Mouse (Mus musculus) forebrain, postnatal 0 days (tissue): Measurements from ENCODE around the gene Acap1. TPM values are rescaled to one million over a fixed set of nuclear protein-coding genes. Genes with fewer than 3 reads are reported as not detected.
"Not testable (repeated sequence)": the region's sequence is repeated elsewhere in the genome, so short reads cannot be mapped to it uniquely, and the experiment has no call there.

Experiments used
- ATAC-seq: fragments of 200-750 bp; cut with Nextera tagmentation; 2 replicates; pipeline ENCODE4 v1.8.0; 2017; ENCODE audit warnings: mild to moderate bottlenecking, moderate library complexity
- DNase-seq: peaks from one replicate; pipeline ENCODE4 v3.0.0-alpha.2; 2015
- H3K27ac ChIP-seq: fragments of 300-500 bp; sonication (generic); 2 replicates; pipeline ENCODE4 v1.5.1; 2014; ENCODE audit warnings: low read depth, mild to moderate bottlenecking, antibody characterized with exemption, low read length, moderate library complexity, mixed read lengths
- H3K27me3 ChIP-seq: fragments of 300-500 bp; sonication (generic); 2 replicates; pipeline ENCODE4 v1.6.1; 2014; ENCODE audit warnings: mild to moderate bottlenecking, low read length, mixed read lengths; ENCODE audit not compliant: insufficient read depth
- H3K36me3 ChIP-seq: fragments of 300-500 bp; sonication (generic); 2 replicates; pipeline ENCODE4 v1.6.1; 2014; ENCODE audit warnings: mild to moderate bottlenecking, moderate library complexity; ENCODE audit not compliant: insufficient read depth
- H3K4me1 ChIP-seq: fragments of 300-500 bp; sonication (generic); 2 replicates; pipeline ENCODE4 v1.6.1; 2014; ENCODE audit warnings: antibody characterized with exemption; ENCODE audit not compliant: insufficient read depth
- H3K4me2 ChIP-seq: fragments of 300-500 bp; sonication (generic); 2 replicates; pipeline ENCODE4 v1.6.1; 2014; ENCODE audit warnings: low read depth, mild to moderate bottlenecking, moderate library complexity
- H3K4me3 ChIP-seq: fragments of 300-500 bp; sonication (generic); 2 replicates; pipeline ENCODE4 v1.5.1; 2014; ENCODE audit warnings: low read depth, low read length, mixed read lengths
- H3K9ac ChIP-seq: fragments of 300-500 bp; sonication (generic); 2 replicates; pipeline ENCODE4 v1.6.1; 2014; ENCODE audit warnings: mild to moderate bottlenecking
- H3K9me3 ChIP-seq: fragments of 300-500 bp; sonication (generic); 2 replicates; pipeline ENCODE4 v1.6.1; 2016; ENCODE audit warnings: low read length
- CTCF ChIP-seq: sonication (generic); IDR thresholded peaks from 2 replicates; pipeline ENCODE4 v1.5.1; 2016; ENCODE audit warnings: antibody characterized with exemption, control low read depth, low read depth
- WGBS: fragments of 180-500 bp; shearing (Covaris S2); extraction: QIAGEN DNeasy Blood & Tissue Kit; methylation state at CpG from one replicate; pipeline ENCODE4 v1.1.7; 2014; 5-methylcytosine and 5-hydroxymethylcytosine counted together
- polyA plus RNA-seq: library from polyadenylated mRNA; unstranded; fragments of >200 nt; fragmentation: Nextera tagmentation; extraction: Ambion mirVana; gene quantifications from 2 replicates; pipeline ENCODE4 v1.2.1, GENCODE M21; 2015
- total RNA-seq: library from RNA; depleted of rRNA; stranded (reverse); fragments of >200 nt; gene quantifications from 2 replicates; pipeline ENCODE4 v1.2.3, GENCODE M21; 2014

Acap1 gene
- total and polyA plus RNA-seq, 2 experiments from 2014 or later: 0.48 to 0.90 TPM

DNA sequence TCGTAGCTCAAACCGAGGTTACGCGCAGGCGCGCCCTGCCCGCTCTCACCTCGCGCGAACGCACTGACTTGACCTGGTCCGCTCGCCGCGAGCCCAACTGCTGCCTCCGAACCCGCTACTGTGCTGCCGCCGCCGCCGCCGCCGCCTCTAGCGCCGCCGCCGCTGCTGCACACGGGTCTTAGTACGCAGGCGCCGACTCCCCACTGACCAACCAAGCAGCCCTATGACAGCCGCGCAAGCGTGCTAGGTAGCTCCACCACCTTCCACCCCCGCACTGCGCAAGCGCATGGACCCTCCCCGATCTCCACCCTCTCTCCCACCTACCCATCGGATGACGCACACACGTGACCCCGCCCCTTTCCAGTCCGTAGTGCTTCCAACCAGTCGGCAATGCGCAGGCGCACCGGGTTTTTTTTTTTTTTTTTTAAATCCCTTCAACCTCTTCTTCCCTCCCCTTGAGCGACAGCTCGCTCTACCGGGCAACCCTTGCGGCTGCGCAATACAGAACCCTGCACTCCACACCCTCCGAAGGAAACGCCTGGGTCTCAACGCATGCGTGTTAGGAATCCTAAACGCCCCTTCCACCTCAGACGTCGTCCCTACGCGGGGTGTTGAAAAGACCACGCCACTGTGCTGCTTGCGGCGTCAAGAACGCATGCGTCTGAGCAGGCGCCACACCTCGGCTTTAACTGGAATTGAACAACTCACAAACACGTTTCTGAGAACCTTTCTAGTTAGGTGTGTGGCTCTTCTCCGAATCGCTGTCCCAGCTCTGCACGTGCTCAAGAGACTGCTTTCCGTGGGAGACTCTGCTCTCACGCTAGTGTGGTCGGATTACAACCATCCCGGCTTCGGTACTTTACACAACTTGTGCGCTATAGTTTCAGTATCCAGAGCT is 26.0 kb upstream of the Acap1 start, which contains the start of gene Eif5a:
Eif5a (minus strand) TSS at position 845 of the 898 bp plus-strand sequence.
- Histone ChIP-seq H3K36me3 (peaks cover 28% of the 10 kb centered on the region), H3K4me1 (peaks cover 7% of the 10 kb centered on the region; the same call in 1 of the 2 replicates), H3K27ac (peak within 1 kb of the TSS; percentile 95), H3K27me3 (no peaks in the 10 kb centered on the region), H3K9me3 (no peaks in the 10 kb centered on the region), H3K4me3 (peak within 1 kb of the TSS; percentile 84), H3K9ac (peak within 1 kb of the TSS; percentile 87), H3K4me2 (peak within 1 kb of the TSS; percentile 95)
- ATAC-seq (peak; percentile 96), DNase-seq (peak; percentile 100)
- peak; percentile 84 for TF ChIP-seq CTCF
- WGBS: under 1% methylated on average over 76 of the region's 78 CpGs

DNA sequence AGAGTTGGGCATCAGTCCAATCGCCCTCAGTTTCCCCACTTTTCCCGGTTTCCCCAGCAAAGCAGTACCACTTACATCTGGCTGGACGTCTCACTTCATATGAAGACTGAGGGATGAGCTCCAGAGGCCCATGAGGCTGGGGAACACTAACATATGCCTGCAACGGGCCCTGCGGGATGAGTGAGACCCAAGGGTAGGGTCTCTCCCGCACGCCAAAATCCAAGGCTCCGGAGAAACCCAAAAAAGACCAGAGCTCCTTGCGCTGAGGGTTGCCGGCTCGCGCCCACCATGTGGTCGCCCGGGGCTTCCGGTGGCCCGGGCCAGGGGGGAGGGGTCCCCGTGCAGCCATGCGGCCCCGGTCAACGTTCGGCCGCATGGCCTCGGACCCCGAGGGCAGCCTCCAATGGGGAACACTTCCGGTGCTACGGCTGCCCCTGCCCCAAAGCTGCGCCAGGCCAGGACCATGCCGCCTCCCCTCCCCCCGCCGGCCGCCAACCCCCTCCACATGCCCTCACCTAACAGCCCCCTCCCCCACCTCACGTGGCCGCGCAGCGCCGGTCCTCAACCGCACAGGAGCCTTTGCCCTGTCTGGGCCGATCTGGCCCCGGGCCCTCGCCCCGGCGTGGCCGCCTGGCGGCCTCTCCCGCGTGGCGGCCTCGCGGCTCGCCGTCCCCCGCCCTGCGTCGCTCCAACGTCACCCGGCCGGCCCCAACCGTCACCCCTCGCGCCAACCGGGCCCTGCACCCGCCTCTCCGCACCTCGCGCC is 25.1 kb upstream of the Acap1 start:
- peak overlapping the region; percentile 87 for H3K9ac ChIP-seq
- TF ChIP-seq CTCF: no peak
- no peak for ATAC-seq
- peak; percentile 9 for DNase-seq
- WGBS: under 1% methylated on average over 52 of the region's 65 CpGs
- H3K4me2 ChIP-seq: peak overlapping the region; percentile 95
- H3K4me1 ChIP-seq: peaks cover 7% of the 10 kb centered on the region; the same call in 1 of the 2 replicates
- peak overlapping the region; percentile 84 for H3K4me3 ChIP-seq
- peak overlapping the region; percentile 95 for H3K27ac ChIP-seq
- H3K9me3 ChIP-seq: no peaks in the 10 kb centered on the region
- H3K27me3 ChIP-seq: no peaks in the 10 kb centered on the region
- H3K36me3 ChIP-seq: peaks cover 37% of the 10 kb centered on the region

DNA sequence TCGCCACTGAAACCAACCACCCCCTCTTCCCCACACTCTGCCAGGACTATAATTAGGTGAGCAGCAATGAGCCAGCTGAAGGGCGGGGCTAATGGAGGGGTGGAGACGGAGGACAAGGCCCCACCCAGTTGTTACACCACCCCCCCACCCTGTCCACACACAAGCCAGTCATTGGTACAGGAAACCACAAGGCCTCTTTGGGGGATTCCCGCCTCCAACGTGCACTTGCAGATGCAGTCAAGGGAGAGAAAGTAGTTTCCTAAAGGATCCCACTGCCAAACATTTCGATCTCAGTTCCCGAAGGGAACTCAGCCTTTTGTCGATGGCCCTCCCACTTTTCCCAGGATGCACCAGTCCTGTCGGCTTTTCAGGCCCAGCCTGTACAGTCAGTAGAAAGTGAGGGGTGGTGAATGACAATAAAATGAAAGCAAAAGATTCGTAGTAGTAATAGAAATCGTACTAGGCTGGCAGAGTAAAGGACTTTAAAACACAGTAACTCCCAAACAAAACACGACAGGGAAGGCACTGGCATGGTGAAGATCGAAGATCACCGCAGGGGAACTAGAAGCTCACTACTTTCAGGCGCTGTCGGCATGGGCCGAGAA is 24.4 kb upstream of the Acap1 start:
- no peak for TF ChIP-seq CTCF
- Histone ChIP-seq H3K9ac (peak overlapping the region; percentile 87), H3K4me1 (peaks cover 9% of the 10 kb centered on the region), H3K36me3 (peaks cover 44% of the 10 kb centered on the region), H3K27ac (peak overlapping the region; percentile 95), H3K4me2 (peak overlapping the region; percentile 95), H3K9me3 (no peaks in the 10 kb centered on the region), H3K4me3 (peak overlapping the region; percentile 84), H3K27me3 (no peaks in the 10 kb centered on the region)
- WGBS: 2% methylated on average over 17 of the region's 17 CpGs
- DNase-seq: peak; percentile 71
- ATAC-seq: no peak

DNA sequence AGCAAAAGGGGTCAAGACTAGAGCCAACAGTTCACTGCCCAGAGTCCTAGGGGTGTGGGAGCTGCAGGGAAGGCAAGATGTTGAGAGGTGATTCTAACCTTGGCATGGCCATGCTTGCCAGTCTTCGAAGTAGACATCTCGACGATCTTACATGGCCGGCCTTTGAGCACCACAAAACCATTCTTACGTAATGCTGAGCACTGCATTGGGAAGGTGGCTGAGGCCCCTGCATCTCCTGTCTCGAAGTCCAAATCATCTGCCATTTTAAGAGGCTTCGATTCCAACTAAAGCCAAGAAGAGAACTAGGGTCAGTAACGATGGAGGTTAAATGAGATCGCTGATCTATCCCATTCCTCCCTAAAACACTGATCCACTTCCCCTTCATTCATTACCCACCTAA is 23.7 kb upstream of the Acap1 start:
- Histone ChIP-seq H3K4me3 (peak overlapping the region; percentile 84; the same call in 1 of the 2 replicates), H3K4me2 (peak overlapping the region; percentile 95), H3K27me3 (no peaks in the 10 kb centered on the region), H3K9me3 (no peaks in the 10 kb centered on the region), H3K36me3 (peaks cover 45% of the 10 kb centered on the region), H3K27ac (no peak overlapping the region), H3K4me1 (peaks cover 12% of the 10 kb centered on the region), H3K9ac (peak overlapping the region; percentile 87)
- TF ChIP-seq CTCF: no peak
- no peak for ATAC-seq
- DNase-seq: no peak
- whole genome bisulfite sequencing: 83% methylated on average over 9 of the region's 9 CpGs

DNA sequence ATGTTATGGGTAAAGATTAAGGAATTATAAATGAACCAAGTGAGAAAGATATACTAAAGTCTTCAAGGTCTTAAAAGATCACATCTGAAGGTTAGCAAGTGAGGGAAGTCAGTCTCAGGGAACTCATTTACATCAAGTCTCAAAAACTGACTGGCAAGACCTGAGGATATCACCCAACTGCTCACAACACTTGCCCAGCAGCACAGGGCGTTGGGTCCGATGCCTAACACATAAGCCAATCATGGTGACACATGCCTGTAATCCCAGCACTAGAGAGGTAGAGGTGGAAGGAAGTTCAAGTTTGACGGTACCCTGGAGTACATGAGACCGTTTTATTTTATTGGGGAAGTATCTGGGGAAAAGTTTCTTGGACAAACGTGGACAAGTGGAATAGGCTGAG is 22.8 kb upstream of the Acap1 start:
- Histone ChIP-seq H3K9ac (no peak overlapping the region), H3K4me3 (no peak overlapping the region), H3K36me3 (peaks cover 49% of the 10 kb centered on the region), H3K27me3 (no peaks in the 10 kb centered on the region), H3K27ac (no peak overlapping the region), H3K4me1 (peaks cover 12% of the 10 kb centered on the region), H3K4me2 (no peak overlapping the region), H3K9me3 (no peaks in the 10 kb centered on the region)
- ATAC-seq (no peak), DNase-seq (no peak)
- 85% methylated on average over 5 of the region's 5 CpGs for WGBS
- TF ChIP-seq CTCF: no peak

DNA sequence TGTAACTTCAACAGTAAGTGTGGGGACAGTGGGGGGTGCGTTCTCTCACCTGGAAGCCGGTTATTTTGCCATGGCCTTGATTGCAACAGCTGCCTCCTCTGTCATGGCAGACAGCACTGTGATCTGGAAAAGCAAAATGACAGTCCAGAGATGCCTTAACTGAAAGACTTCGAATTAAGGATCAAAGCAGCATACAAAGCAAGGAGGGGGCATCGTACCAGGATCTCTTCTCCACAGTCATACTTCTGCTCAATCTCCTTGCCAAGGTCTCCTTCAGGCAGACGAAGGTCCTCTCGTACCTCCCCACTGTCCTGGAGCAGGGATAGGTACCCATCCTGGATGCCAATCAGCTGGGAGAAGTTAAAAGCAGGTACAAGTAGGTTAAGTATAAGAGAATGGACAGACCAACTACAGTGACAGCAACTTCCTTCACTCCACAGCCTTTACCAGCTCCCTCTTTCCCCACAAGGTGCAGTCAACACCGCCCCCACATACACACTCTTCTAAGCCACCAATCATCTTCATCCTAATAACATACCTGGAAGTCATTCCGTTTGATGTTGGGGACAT is 22.1 kb upstream of the Acap1 start:
- WGBS: 89% methylated on average over 8 of the region's 8 CpGs
- no peak for TF ChIP-seq CTCF

DNA sequence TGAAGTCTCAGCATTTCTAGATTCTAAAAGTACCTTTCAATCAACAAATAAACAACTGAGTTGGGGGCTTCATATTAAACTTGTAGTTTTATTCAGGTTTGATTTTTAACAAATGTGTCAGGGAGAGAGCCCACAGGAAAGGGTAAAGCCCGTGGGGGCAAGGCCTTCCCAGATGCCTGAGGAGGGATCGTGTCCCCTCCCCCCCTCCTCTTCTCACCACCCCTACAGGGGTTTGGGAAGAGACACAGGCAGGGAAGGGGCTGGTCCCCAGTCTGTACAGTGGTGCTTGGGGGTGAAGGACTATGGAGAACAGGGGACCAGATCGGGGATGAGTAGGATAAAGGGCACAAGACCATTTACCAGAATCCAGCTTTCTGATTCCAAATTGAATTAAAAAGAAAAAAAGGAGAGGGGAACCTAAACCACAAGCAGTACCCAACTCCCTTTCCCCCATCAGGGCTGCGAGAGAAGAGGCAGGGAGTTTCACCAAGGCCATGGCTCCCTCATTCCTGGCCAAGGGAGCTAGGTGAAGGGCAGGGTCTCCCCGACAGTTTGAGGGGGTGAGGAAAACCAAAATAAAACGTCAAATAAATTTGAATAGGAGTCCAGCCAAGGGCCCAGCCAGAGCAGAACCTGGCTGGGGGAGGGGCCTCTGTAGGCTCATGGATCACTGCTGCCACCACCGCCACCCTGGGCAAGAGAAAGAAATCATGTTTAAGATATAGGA is 21.5 kb upstream of the Acap1 start:
- H3K36me3 ChIP-seq: peaks cover 62% of the 10 kb centered on the region
- not testable (repeated sequence) for H3K27me3 ChIP-seq, H3K9ac ChIP-seq, H3K27ac ChIP-seq, ATAC-seq, DNase-seq, H3K4me3 ChIP-seq, H3K4me2 ChIP-seq, H3K9me3 ChIP-seq
- peaks cover 12% of the 10 kb centered on the region for H3K4me1 ChIP-seq
- WGBS: 62% methylated on average over 7 of the region's 7 CpGs

More for the DNA sequence above, 22.1 kb upstream of the Acap1 start:
- H3K4me1 ChIP-seq: peaks cover 12% of the 10 kb centered on the region
- DNase-seq: no peak
- H3K9me3 ChIP-seq: no peaks in the 10 kb centered on the region
- H3K36me3 ChIP-seq: peaks cover 56% of the 10 kb centered on the region
- ATAC-seq: no peak
- no peak overlapping the region for H3K4me3 ChIP-seq
- no peak overlapping the region for H3K27ac ChIP-seq
- H3K27me3 ChIP-seq: no peaks in the 10 kb centered on the region
- H3K4me2 ChIP-seq: no peak overlapping the region
- H3K9ac ChIP-seq: no peak overlapping the region
